Mouse (Mus musculus) CH12.LX (cell line): ENCODE measurements around the gene Slc5a11. TPM values are rescaled to one million over a fixed set of nuclear protein-coding genes. Genes with fewer than 3 reads are reported as not detected.
A peak's percentile ranks its signal among the peaks of the same experiment; 100 is the strongest.

Experiments
- DNase-seq: peaks from one replicate; pipeline ENCODE4 v3.0.0-alpha.2; 2013; ENCODE audit errors: extremely low read depth
- H3K27ac ChIP-seq: 2 replicates; pipeline ENCODE4 v1.5.1; 2012; ENCODE audit warnings: low read depth, mild to moderate bottlenecking, control low read depth, moderate library complexity; ENCODE audit not compliant: insufficient read depth
- H3K27me3 ChIP-seq: replicated peaks from 2 replicates; pipeline ENCODE3; 2012; ENCODE audit warnings: inconsistent platforms
- H3K36me3 ChIP-seq, 2 experiments: replicated peaks in 1 of 2; 2 replicates each; pipeline versions ENCODE3 to v1.6.1; 2012; ENCODE audit warnings: inconsistent platforms in 1 of 2, low read length in 1 of 2, mild to moderate bottlenecking in 1 of 2, mixed read lengths in 1 of 2, moderate library complexity in 1 of 2; ENCODE audit not compliant: control insufficient read depth in 1 of 2, insufficient read depth in 1 of 2
- H3K4me1 ChIP-seq, 2 experiments: 2 replicates each; pipeline ENCODE4 v1.6.1; 2012; ENCODE audit warnings: inconsistent platforms in 1 of 2, moderate library complexity in 1 of 2; ENCODE audit not compliant: insufficient read depth in 2 of 2, control insufficient read depth in 1 of 2
- H3K4me2 ChIP-seq: 2 replicates; pipeline ENCODE4 v1.6.1; 2012; ENCODE audit warnings: low read depth, mild to moderate bottlenecking, control low read depth; ENCODE audit not compliant: poor library complexity, insufficient read depth, severe bottlenecking
- H3K4me3 ChIP-seq, 3 experiments: fragments of 150-350 bp in 1 of 3; sonication (generic) in 1 of 3; replicated peaks in 1 of 3; 2 replicates each; pipeline versions ENCODE3 to v1.5.1; 2011 to 2012; ENCODE audit warnings: low read depth in 2 of 3, low read length in 2 of 3, mild to moderate bottlenecking in 2 of 3, moderate library complexity in 2 of 3, control low read depth in 1 of 3, improper control_type of control experiment in 1 of 3, inconsistent platforms in 1 of 3, mixed read lengths in 1 of 3; ENCODE audit not compliant: poor library complexity in 1 of 3
- H3K79me2 ChIP-seq: replicated peaks from 2 replicates; pipeline ENCODE4 v1.6.1; 2012; ENCODE audit warnings: mild to moderate bottlenecking, moderate library complexity; ENCODE audit not compliant: control insufficient read depth, poor library complexity, insufficient read depth, severe bottlenecking; ENCODE audit errors: extremely low read depth
- H3K9ac ChIP-seq: 2 replicates; pipeline ENCODE4 v1.6.1; 2012; ENCODE audit warnings: low read depth, mild to moderate bottlenecking, control low read depth, moderate library complexity; ENCODE audit not compliant: insufficient read depth
- H3K9me3 ChIP-seq: replicated peaks from 2 replicates; pipeline ENCODE3; 2012; ENCODE audit warnings: low read length, inconsistent platforms, mixed read lengths
- BHLHE40 ChIP-seq: IDR thresholded peaks from 2 replicates; pipeline ENCODE4 v1.6.1; 2011; ENCODE audit warnings: mild to moderate bottlenecking, low read depth, low read length, improper control_type of control experiment
- CHD2 ChIP-seq: IDR thresholded peaks from 2 replicates; pipeline ENCODE4 v1.6.1; 2011; ENCODE audit warnings: low read length, improper control_type of control experiment
- CTCF ChIP-seq, 2 experiments: IDR thresholded peaks in 1 of 2; conservative IDR thresholded peaks in 1 of 2; 2 replicates each; pipeline ENCODE4 v1.5.1; 2011 to 2012; ENCODE audit warnings: low read depth in 2 of 2, low read length in 2 of 2, improper control_type of control experiment in 1 of 2, inconsistent platforms in 1 of 2, mild to moderate bottlenecking in 1 of 2, moderate library complexity in 1 of 2
- EP300 ChIP-seq: IDR thresholded peaks from 2 replicates; pipeline ENCODE4 v1.6.1; 2011; ENCODE audit warnings: low read length, improper control_type of control experiment
- HCFC1 ChIP-seq: IDR thresholded peaks from 2 replicates; pipeline ENCODE4 v1.6.1; 2012; ENCODE audit warnings: low read depth, mild to moderate bottlenecking, inconsistent platforms, low read length, improper control_type of control experiment
- IRF4 ChIP-seq: IDR thresholded peaks from 2 replicates; pipeline ENCODE4 v1.6.1; 2014; ENCODE audit warnings: low read depth, mild to moderate bottlenecking, inconsistent platforms, low read length, improper control_type of control experiment
- JUN ChIP-seq: IDR thresholded peaks from 2 replicates; pipeline ENCODE4 v1.6.1; 2011; ENCODE audit warnings: low read depth, mild to moderate bottlenecking, low read length, improper control_type of control experiment, moderate library complexity; ENCODE audit not compliant: insufficient read depth
- JUND ChIP-seq: conservative IDR thresholded peaks from 2 replicates; pipeline ENCODE4 v1.6.1; 2011; ENCODE audit warnings: low read depth, low read length, improper control_type of control experiment
- MAX ChIP-seq: IDR thresholded peaks from 2 replicates; pipeline ENCODE4 v1.6.1; 2011; ENCODE audit warnings: low read length, improper control_type of control experiment
- MEF2A ChIP-seq: IDR thresholded peaks from 2 replicates; pipeline ENCODE4 v1.6.1; 2014; ENCODE audit warnings: low read depth, mild to moderate bottlenecking, inconsistent platforms, low read length, improper control_type of control experiment, borderline replicate concordance
- PAX5 ChIP-seq: IDR thresholded peaks from 2 replicates; pipeline ENCODE4 v1.6.1; 2012; ENCODE audit warnings: low read length, inconsistent platforms, mixed read lengths
- POLR2A ChIP-seq: IDR thresholded peaks from 2 replicates; pipeline ENCODE4 v1.6.1; 2011; ENCODE audit warnings: low read depth, mild to moderate bottlenecking, improper control_type of control experiment, low read length
- POLR2AphosphoS2 ChIP-seq: IDR thresholded peaks from 2 replicates; pipeline ENCODE4 v1.6.1; 2011; ENCODE audit warnings: low read depth, low read length, improper control_type of control experiment
- SIN3A ChIP-seq: IDR thresholded peaks from 2 replicates; pipeline ENCODE4 v1.6.1; 2012; ENCODE audit warnings: low read length, improper control_type of control experiment, inconsistent platforms
- SMC3 ChIP-seq: IDR thresholded peaks from 2 replicates; pipeline ENCODE4 v1.6.1; 2011; ENCODE audit warnings: low read depth, low read length, improper control_type of control experiment
- TCF12 ChIP-seq: IDR thresholded peaks from 2 replicates; pipeline ENCODE4 v1.6.1; 2014; ENCODE audit warnings: low read depth, mild to moderate bottlenecking, inconsistent platforms, low read length, improper control_type of control experiment
- ZC3H11A ChIP-seq: IDR thresholded peaks from 2 replicates; pipeline ENCODE4 v1.6.1; 2012; ENCODE audit warnings: low read depth, mild to moderate bottlenecking, inconsistent platforms, low read length, improper control_type of control experiment
- ZMIZ1 ChIP-seq: IDR thresholded peaks from 2 replicates; pipeline ENCODE4 v1.6.1; 2012; ENCODE audit warnings: low read depth, mild to moderate bottlenecking, inconsistent platforms, low read length, improper control_type of control experiment
- dilution Hi-C: fragments of 300-500 bp; cut with MboI; formaldehyde crosslinking; loops from 2 replicates; pipeline ENCODE4 v1.14.3; 2020; ENCODE audit warnings: low sequenced_read_pairs; ENCODE audit not compliant: extremely low pct_unique_long_range_greater_than_20kb, extremely low pct_ligation_motif_present
- in situ Hi-C: fragments of 300-500 bp; cut with MboI; formaldehyde crosslinking; loops from 3 replicates; pipeline ENCODE4 v1.14.3; 2019; ENCODE audit warnings: low sequenced_read_pairs, low pct_ligation_motif_present, low pct_unique_long_range_greater_than_20kb, mixed read lengths
- polyA plus RNA-seq: library from polyadenylated mRNA; unstranded; fragments of >175 nt; gene quantifications from 2 replicates; pipeline ENCODE4 v1.2.1, GENCODE M21; 2012; ENCODE audit warnings: low read depth; ENCODE audit not compliant: insufficient read length
- total RNA-seq, 2 experiments: library from RNA; depleted of rRNA; stranded (reverse); fragments of 300-350 nt in 1 of 2; fragments of >200 nt in 1 of 2; gene quantifications; 2 replicates each; pipeline ENCODE4 v1.2.3; 2012 to 2014

The Slc5a11 gene
- total and polyA plus RNA-seq, 3 experiments, result 0.38 to 1.3 (median 1.2) TPM

DNA sequence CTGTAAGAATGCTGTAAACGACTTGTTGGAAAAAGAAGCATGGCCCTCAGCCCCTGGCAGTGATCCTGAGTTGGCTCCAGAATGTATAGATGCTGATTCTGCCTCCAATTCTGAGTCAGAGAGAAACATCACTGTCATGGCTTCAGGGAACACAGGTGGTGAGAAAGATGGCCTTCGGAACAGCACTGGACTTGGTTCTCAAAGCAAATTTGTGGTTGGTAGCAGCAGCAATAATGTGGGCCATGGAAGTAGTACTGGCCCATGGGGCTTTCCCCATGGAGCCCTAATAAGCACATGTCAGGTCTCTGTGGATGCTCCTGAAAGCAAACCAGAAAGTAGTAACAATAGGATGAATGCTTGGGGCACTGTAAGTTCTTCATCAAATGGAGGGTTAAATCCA lies 45.0 kb upstream of the Slc5a11 start:
- Histone ChIP-seq H3K36me3 (peaks cover 73 to 98% of the 10 kb centered on the region in 2 experiments), H3K9me3 (no peaks in the 10 kb centered on the region), H3K4me2 (no peak overlapping the region), H3K79me2 (peaks cover 4% of the 10 kb centered on the region; the same call in 1 of the 2 replicates), H3K27me3 (no peaks in the 10 kb centered on the region)
- in situ Hi-C loops, result no loop called here
- dilution Hi-C loops, result no loop called here
- peak; percentile 55; the same call in 1 of the 2 replicates for TF ChIP-seq MAX
- 0 out of 2 replicates have a peak, but pooled peaks have one; percentile 28 for TF ChIP-seq BHLHE40
- TF ChIP-seq SIN3A, result no peak
- no peak for TF ChIP-seq POLR2A
- no peak for TF ChIP-seq JUND
- TF ChIP-seq IRF4, result peak; percentile 15; the same call in 1 of the 2 replicates
- no peak for TF ChIP-seq PAX5
- 0 out of 2 replicates have a peak, but pooled peaks have one; percentile 31 for TF ChIP-seq EP300
- TF ChIP-seq, all 38 proteins: peak for 4
- peaks cover 0 to 23% of the 10 kb centered on the region in 2 experiments; a peak in 2 of 4 replicates for H3K4me1 ChIP-seq
- no peak overlapping the region for H3K4me3 ChIP-seq
- H3K9ac ChIP-seq, result no peak overlapping the region
- peak; percentile 57 for DNase-seq
- H3K27ac ChIP-seq, result no peak overlapping the region

GRCm38 (mm10) chr7:123172101-123172500 lies 42.5 kb upstream of the Slc5a11 start:
- peaks cover 70 to 92% of the 10 kb centered on the region in 2 experiments for H3K36me3 ChIP-seq
- in situ Hi-C loops (no loop called here), dilution Hi-C loops (no loop called here)

DNA sequence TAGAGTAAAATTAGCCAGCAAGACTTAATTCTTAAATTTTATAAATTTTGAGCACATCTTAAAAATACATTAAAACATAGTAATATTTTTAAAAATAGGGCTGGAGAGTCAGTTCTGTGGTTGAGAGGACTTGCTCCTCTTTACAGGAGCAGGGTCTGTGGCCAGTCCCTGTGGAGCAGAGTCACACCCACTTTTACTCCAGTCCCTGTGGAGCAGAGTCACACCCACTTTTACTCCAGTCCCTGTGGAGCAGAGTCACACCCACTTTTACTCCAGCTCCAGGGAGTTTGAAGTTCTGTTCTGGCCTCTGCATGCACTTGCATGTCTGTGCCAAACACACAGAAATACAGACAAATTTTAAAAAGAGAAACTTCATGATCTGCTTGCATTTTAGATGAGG lies 37.4 kb upstream of the Slc5a11 start:
- Histone ChIP-seq H3K4me3 (no peak overlapping the region), H3K4me2 (no peak overlapping the region), H3K27me3 (no peaks in the 10 kb centered on the region), H3K4me1 (peaks cover 0 to 25% of the 10 kb centered on the region in 2 experiments; a peak in 2 of 4 replicates), H3K27ac (no peak overlapping the region), H3K9me3 (no peaks in the 10 kb centered on the region), H3K79me2 (0 out of 2 replicates have a peak, but pooled peaks cover 4% of the 10 kb centered on the region), H3K9ac (no peak overlapping the region), H3K36me3 (peaks cover 68 to 91% of the 10 kb centered on the region in 2 experiments)
- TF ChIP-seq CHD2, result no peak
- TF ChIP-seq HCFC1, result no peak
- no peak for TF ChIP-seq POLR2AphosphoS2
- TF ChIP-seq TCF12, result no peak
- no peak for TF ChIP-seq SMC3
- TF ChIP-seq ZMIZ1, result no peak
- TF ChIP-seq ZC3H11A, result no peak
- dilution Hi-C loops (no loop called here), in situ Hi-C loops (loop anchor here (25.0 kb wide), 1 partner anchor 165 kb away; no protein-coding TSS in a partner anchor)
- DNase-seq, result no peak

More at GRCm38 (mm10) chr7:123172101-123172500, 42.5 kb upstream of the Slc5a11 start:
- no peak overlapping the region for H3K9ac ChIP-seq
- H3K4me2 ChIP-seq, result no peak overlapping the region
- peaks cover 0 to 41% of the 10 kb centered on the region in 2 experiments; a peak in 2 of 4 replicates for H3K4me1 ChIP-seq
- no peak for DNase-seq
- no peak overlapping the region for H3K4me3 ChIP-seq
- H3K27ac ChIP-seq, result no peak overlapping the region
- 0 out of 2 replicates have a peak, but pooled peaks cover 4% of the 10 kb centered on the region for H3K79me2 ChIP-seq
- TF ChIP-seq ZC3H11A (no peak), ZMIZ1 (no peak), MEF2A (no peak), IRF4 (no peak), JUN (no peak), CTCF (conservative IDR thresholded peaks at IDR 0.05 in 1 of 2, IDR thresholded peaks at IDR 0.05 in 1 of 2; ENCODE audit: low read depth in 2 of 2, low read length in 2 of 2) (no peak), PAX5 (no peak), MAX (no peak)
- H3K9me3 ChIP-seq, result no peaks in the 10 kb centered on the region
- no peaks in the 10 kb centered on the region for H3K27me3 ChIP-seq
